In genomic region chr10:71340195-71340594, GRCm38 (mm10) we compare ENCODE assay signal across 23 mouse cellular contexts. TPM values are rescaled to one million over a fixed set of nuclear protein-coding genes. Genes with fewer than 3 reads are reported as not detected.
DNase-seq lines count a peak whose midpoint lies in the region; ATAC-seq and TF ChIP-seq lines count a peak whose summit lies in the region.
"Had no signal": no experiment of that assay in that cellular context is flagged by ENCODE, and none has a peak within 500 bp of the region (broad histone marks: within the 10 kb centered on the region; RNA-seq: fewer than 3 reads in every experiment).

No protein-coding gene starts in this region.

- TF ChIP-seq CTCF in G1E (IDR thresholded peaks at IDR 0.05; ENCODE audit: low read depth, low read length) = no peak

- no peak for DNase-seq in liver, embryonic 11.5 days (ENCODE audit: low spot score)
- DNase-seq in G1E (ENCODE audit: low spot score) = no peak
- peak; percentile 86 for DNase-seq in kidney, adult 9 months
- peak; percentile 78 to 84 for DNase-seq in kidney, postnatal 36 days
- DNase-seq in heart, postnatal 36 days = no peak
- DNase-seq in cerebellum, postnatal 36 days = no peak
- DNase-seq: adrenal gland, adult 8-10 months; cerebellum, adult 18-20 months; cerebellum, postnatal 25 days; embryo, embryonic 11 days; gastrocnemius, postnatal 10 days; retina, postnatal 1 day; right cerebral cortex, postnatal 25 days; thymus, postnatal 25 days had no signal

- peak overlapping the region; percentile 45; the same call in 1 of the 2 replicates for H3K27ac ChIP-seq in liver, embryonic 15.5 days (replicated peaks)
- no peak overlapping the region for H3K27ac ChIP-seq in liver, embryonic 11.5 days (ENCODE audit: low read depth, low read length)
- H3K27ac ChIP-seq: forebrain, embryonic 15.5 days; heart, embryonic 10.5 days; hindbrain, embryonic 15.5 days; liver, embryonic 14.5 days; macrophage; midbrain, embryonic 13.5 days had no signal

- no peaks in the 10 kb centered on the region for H3K27me3 ChIP-seq in liver, embryonic 15.5 days
- no peaks in the 10 kb centered on the region for H3K27me3 ChIP-seq in liver, embryonic 11.5 days (replicated peaks; ENCODE audit: control insufficient read depth, insufficient read depth, low read length)
- H3K27me3 ChIP-seq in G1E (ENCODE audit: insufficient read depth, low read length) = no peaks in the 10 kb centered on the region
- H3K27me3 ChIP-seq: CH12.LX; forebrain, embryonic 15.5 days; hindbrain, embryonic 15.5 days; midbrain, embryonic 13.5 days had no signal

- no peaks in the 10 kb centered on the region for H3K9me3 ChIP-seq in liver, embryonic 15.5 days (replicated peaks)
- no peaks in the 10 kb centered on the region for H3K9me3 ChIP-seq in liver, embryonic 11.5 days (ENCODE audit: control insufficient read depth, low read length)
- no peaks in the 10 kb centered on the region for H3K9me3 ChIP-seq in G1E (replicated peaks)
- H3K9me3 ChIP-seq: forebrain, embryonic 15.5 days; heart, embryonic 10.5 days; hindbrain, embryonic 15.5 days; midbrain, embryonic 13.5 days had no signal

- H3K4me1 ChIP-seq in liver, embryonic 15.5 days (replicated peaks) = peaks cover 59% of the 10 kb centered on the region
- H3K4me1 ChIP-seq in liver, embryonic 11.5 days (replicated peaks; ENCODE audit: control insufficient read depth, insufficient read depth, low read length) = peaks cover 23% of the 10 kb centered on the region
- H3K4me1 ChIP-seq in G1E (ENCODE audit: insufficient read depth, low read depth, low read length) = peaks cover 52% of the 10 kb centered on the region

- H3K9ac ChIP-seq in liver, embryonic 15.5 days = no peak overlapping the region
- H3K9ac ChIP-seq in liver, embryonic 11.5 days (ENCODE audit: low read depth, low read length) = no peak overlapping the region
- H3K9ac ChIP-seq: forebrain, embryonic 15.5 days; hindbrain, embryonic 15.5 days; liver, embryonic 14.5 days; midbrain, embryonic 13.5 days had no signal

- H3K4me2 ChIP-seq in liver, embryonic 15.5 days = no peak overlapping the region
- H3K4me2 ChIP-seq in liver, embryonic 11.5 days = no peak overlapping the region
- H3K4me2 ChIP-seq: forebrain, embryonic 15.5 days; hindbrain, embryonic 15.5 days; midbrain, embryonic 13.5 days had no signal

- intact Hi-C loops in heart, postnatal 36 days (cut with DNase I) = no loop called here

- peaks cover 11% of the 10 kb centered on the region for H3K36me3 ChIP-seq in liver, embryonic 15.5 days (replicated peaks)
- H3K36me3 ChIP-seq in liver, embryonic 11.5 days (ENCODE audit: control insufficient read depth, insufficient read depth, low read length) = peaks cover 3% of the 10 kb centered on the region; the same call in 1 of the 2 replicates
- H3K36me3 ChIP-seq in G1E (replicated peaks) = peaks cover 57% of the 10 kb centered on the region

- 55% methylated on average over 2 of the region's 2 CpGs for WGBS in liver, embryonic 15.5 days (ENCODE audit: insufficient replicate concordance)
- WGBS in liver, embryonic 11.5 days = 93% methylated on average over 2 of the region's 2 CpGs

- ATAC-seq in liver, embryonic 15.5 days (ENCODE audit: insufficient read depth) = no peak
- no peak for ATAC-seq in liver, embryonic 11.5 days (replicated peaks; ENCODE audit: low FRiP score)
- ATAC-seq in G1E (ENCODE audit: extremely low read depth, insufficient number of reproducible peaks, low FRiP score, poor library complexity, severe bottlenecking) = no peak
- ATAC-seq: forebrain, embryonic 15.5 days; lung, postnatal 0 days; midbrain, embryonic 13.5 days had no signal

- no peak overlapping the region for H3K4me3 ChIP-seq in liver, embryonic 15.5 days (replicated peaks)
- no peak overlapping the region for H3K4me3 ChIP-seq in liver, embryonic 11.5 days (ENCODE audit: low read depth, low read length)
- peak overlapping the region; percentile 16; the same call in 1 of the 2 replicates for H3K4me3 ChIP-seq in G1E (ENCODE audit: low read depth, low read length)
- H3K4me3 ChIP-seq: forebrain, embryonic 15.5 days; heart, embryonic 10.5 days; hindbrain, embryonic 15.5 days; midbrain, embryonic 13.5 days had no signal

RNA-seq across cellular contexts. Expression of gene Cisd1, which starts 4.6 kb away (rescaled TPM):
- 60.6 and 66.3 TPM in 2 replicates for polyA plus RNA-seq in liver, embryonic 15.5 days (2015; fragmentation: Nextera tagmentation; extraction: Ambion mirVana)
- 129 TPM in 2 replicates for polyA plus RNA-seq in liver, embryonic 11.5 days (2014; fragmentation: Nextera tagmentation; extraction: Ambion mirVana)
- total RNA-seq in G1E (2014; fragmentation: Nextera tagmentation) (17.7 and 22.4 TPM in 2 replicates), G1E (2017) (33.1 and 40.3 TPM in 2 replicates)
- polyA plus RNA-seq in G1E (2012) = 24.8 and 30.0 TPM in 2 replicates
- total RNA-seq in heart, postnatal 36 days (2021) = 100 to 1,000 TPM; 313 to 328 TPM

RNA-seq across cellular contexts. Expression of gene Ipmk, which starts 7.4 kb away (rescaled TPM):
- 8.3 and 9.1 TPM in 2 replicates for polyA plus RNA-seq in liver, embryonic 15.5 days (2015; fragmentation: Nextera tagmentation; extraction: Ambion mirVana)
- polyA plus RNA-seq in liver, embryonic 11.5 days (2014; fragmentation: Nextera tagmentation; extraction: Ambion mirVana) = 18.2 and 21.0 TPM in 2 replicates
- total RNA-seq in G1E (2014; fragmentation: Nextera tagmentation) (31.6 and 34.3 TPM in 2 replicates), G1E (2017) (24.6 and 26.2 TPM in 2 replicates)
- 12.8 and 19.3 TPM in 2 replicates for polyA plus RNA-seq in G1E (2012)
- 10 to 100 TPM; 14.3 to 15.5 TPM for total RNA-seq in heart, postnatal 36 days (2021)

RNA-seq across cellular contexts. Expression of gene Ube2d1, which starts 55.1 kb away (rescaled TPM):
- 6.6 and 6.7 TPM in 2 replicates for polyA plus RNA-seq in liver, embryonic 15.5 days (2015; fragmentation: Nextera tagmentation; extraction: Ambion mirVana)
- polyA plus RNA-seq in liver, embryonic 11.5 days (2014; fragmentation: Nextera tagmentation; extraction: Ambion mirVana) = 34.7 and 41.6 TPM in 2 replicates
- total RNA-seq in G1E (2014; fragmentation: Nextera tagmentation) (not detected in 2 replicates), G1E (2017) (0.11 and 0.17 TPM in 2 replicates)
- not detected in 2 replicates for polyA plus RNA-seq in G1E (2012)
- 10 to 100 TPM; 48.0 to 50.6 TPM for total RNA-seq in heart, postnatal 36 days (2021)

Comparison
In these comparisons a context has a peak if more than half of its experiments do, and no peak if none do; other contexts are left out.
1. DNase-seq: peak in kidney, adult 9 months (single experiment) and kidney, postnatal 36 days (2 of 2); none in liver, embryonic 11.5 days (single experiment), G1E (single experiment), heart, postnatal 36 days (0 of 2) and cerebellum, postnatal 36 days (0 of 2).